Mouse (Mus musculus): ENCODE data around the gene Cyb5r3. TPM values are rescaled to one million over a fixed set of nuclear protein-coding genes. Genes with fewer than 3 reads are reported as not detected.

Gene Cyb5r3
- polyA plus RNA-seq, 1 experiment = 707 TPM

DNA sequence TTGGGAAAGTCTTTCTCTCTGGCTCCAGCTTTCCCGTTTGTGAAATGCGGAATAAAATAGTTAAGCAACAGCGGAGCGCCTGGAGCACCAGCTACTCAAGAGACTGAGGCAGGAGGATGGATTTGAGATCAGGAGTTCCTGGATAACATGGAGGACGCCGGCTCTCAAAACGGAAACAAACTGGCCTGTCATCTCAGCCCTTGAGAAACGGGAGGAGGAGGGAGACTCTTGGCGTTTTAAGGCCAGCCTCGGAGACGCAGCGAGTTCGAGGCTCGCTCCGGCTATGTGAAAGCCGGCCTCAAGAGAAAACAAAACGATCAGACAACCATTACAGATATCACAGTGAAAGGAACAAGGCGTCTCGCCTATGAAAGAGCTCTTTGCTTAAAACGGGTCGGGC, 24.0 kb downstream of the Cyb5r3 start:
- Histone ChIP-seq H3K36me3 (ENCODE audit: control insufficient read depth, insufficient read depth) (peaks cover 26% of the 10 kb centered on the region), H3K4me3 (peak overlapping the region; percentile 94), H3ac (ENCODE audit: control insufficient read depth, insufficient read length) (peak overlapping the region; percentile 79), H3K79me2 (ENCODE audit: control insufficient read depth, insufficient read depth) (peaks cover 54% of the 10 kb centered on the region), H3K27me3 (ENCODE audit: control insufficient read depth, insufficient read depth, insufficient read length) (no peaks in the 10 kb centered on the region), H3K4me2 (ENCODE audit: low read depth) (peak overlapping the region; percentile 77)
- TF ChIP-seq TCF3 (IDR thresholded peaks at IDR 0.05; ENCODE audit: insufficient read length, low read depth) = no peak
- TF ChIP-seq MYOD1 (IDR thresholded peaks at IDR 0.05; ENCODE audit: control insufficient read depth in 1 of 3, insufficient read length in 2 of 3, low read depth in 2 of 3) = no peak
- no peak for TF ChIP-seq SRF (IDR thresholded peaks at IDR 0.05; ENCODE audit: control insufficient read depth, insufficient read length, low read depth)
- no peak for TF ChIP-seq TCF12 (IDR thresholded peaks at IDR 0.05; ENCODE audit: insufficient read depth, poor library complexity, severe bottlenecking)
- TF ChIP-seq MAX (IDR thresholded peaks at IDR 0.05; ENCODE audit: low read depth) = no peak
- TF ChIP-seq POLR2A (IDR thresholded peaks at IDR 0.05; ENCODE audit: insufficient read length, low read depth) = no peak
- TF ChIP-seq MYOG (IDR thresholded peaks at IDR 0.05; ENCODE audit: control insufficient read depth in 1 of 3, insufficient read depth in 1 of 3, insufficient read length in 2 of 3, low read depth in 2 of 3) = no peak
- TF ChIP-seq REST (IDR thresholded peaks at IDR 0.05; ENCODE audit: insufficient read depth, insufficient read length) = no peak
- no peak for TF ChIP-seq POLR2AphosphoS2 (IDR thresholded peaks at IDR 0.05; ENCODE audit: insufficient read length, low read depth)
- no peak for TF ChIP-seq E2F4 (IDR thresholded peaks at IDR 0.05; ENCODE audit: insufficient read depth)
- TF ChIP-seq CEBPB (IDR thresholded peaks at IDR 0.05; ENCODE audit: insufficient read depth, poor library complexity, severe bottlenecking) = no peak
- TF ChIP-seq USF1 (IDR thresholded peaks at IDR 0.05; ENCODE audit: low read depth) = no peak

- H3K27me3 ChIP-seq (ENCODE audit: control insufficient read depth, insufficient read depth, insufficient read length) = no peaks in the 10 kb centered on the region
- H3K4me2 ChIP-seq (ENCODE audit: low read depth) = no peak overlapping the region
- peaks cover 83% of the 10 kb centered on the region for H3K79me2 ChIP-seq (ENCODE audit: control insufficient read depth, insufficient read depth)
- peaks cover 19% of the 10 kb centered on the region for H3K36me3 ChIP-seq (ENCODE audit: control insufficient read depth, insufficient read depth)
- H3ac ChIP-seq (ENCODE audit: control insufficient read depth, insufficient read length) = no peak overlapping the region
- no peak for TF ChIP-seq POLR2AphosphoS2 (IDR thresholded peaks at IDR 0.05; ENCODE audit: insufficient read length, low read depth)
- TF ChIP-seq USF1 (IDR thresholded peaks at IDR 0.05; ENCODE audit: low read depth) = no peak
- TF ChIP-seq CEBPB (IDR thresholded peaks at IDR 0.05; ENCODE audit: insufficient read depth, poor library complexity, severe bottlenecking) = no peak
- no peak for TF ChIP-seq TCF3 (IDR thresholded peaks at IDR 0.05; ENCODE audit: insufficient read length, low read depth)
- TF ChIP-seq POLR2A (IDR thresholded peaks at IDR 0.05; ENCODE audit: insufficient read length, low read depth) = no peak
- TF ChIP-seq E2F4 (IDR thresholded peaks at IDR 0.05; ENCODE audit: insufficient read depth) = no peak
- no peak for TF ChIP-seq TCF12 (IDR thresholded peaks at IDR 0.05; ENCODE audit: insufficient read depth, poor library complexity, severe bottlenecking)
- no peak for TF ChIP-seq REST (IDR thresholded peaks at IDR 0.05; ENCODE audit: insufficient read depth, insufficient read length)
- TF ChIP-seq MYOD1 (IDR thresholded peaks at IDR 0.05; ENCODE audit: control insufficient read depth in 1 of 3, insufficient read length in 2 of 3, low read depth in 2 of 3) = no peak
- TF ChIP-seq SRF (IDR thresholded peaks at IDR 0.05; ENCODE audit: control insufficient read depth, insufficient read length, low read depth) = no peak
- TF ChIP-seq MYOG (IDR thresholded peaks at IDR 0.05; ENCODE audit: control insufficient read depth in 1 of 3, insufficient read depth in 1 of 3, insufficient read length in 2 of 3, low read depth in 2 of 3) = no peak
- no peak overlapping the region for H3K4me3 ChIP-seq
Observed at GRCm38 (mm10) chr15:83145541-83145940, 26.9 kb downstream of the Cyb5r3 start.

- Histone ChIP-seq H3K4me2 (ENCODE audit: low read depth) (peak overlapping the region; percentile 61), H3ac (ENCODE audit: control insufficient read depth, insufficient read length) (no peak overlapping the region), H3K79me2 (ENCODE audit: control insufficient read depth, insufficient read depth) (peaks cover 100% of the 10 kb centered on the region), H3K36me3 (ENCODE audit: control insufficient read depth, insufficient read depth) (peaks cover 29% of the 10 kb centered on the region), H3K27me3 (ENCODE audit: control insufficient read depth, insufficient read depth, insufficient read length) (no peaks in the 10 kb centered on the region), H3K4me3 (no peak overlapping the region)
- TF ChIP-seq POLR2AphosphoS2 (IDR thresholded peaks at IDR 0.05; ENCODE audit: insufficient read length, low read depth) (no peak), E2F4 (IDR thresholded peaks at IDR 0.05; ENCODE audit: insufficient read depth) (no peak), MAX (IDR thresholded peaks at IDR 0.05; ENCODE audit: low read depth) (no peak), TCF12 (IDR thresholded peaks at IDR 0.05; ENCODE audit: insufficient read depth, poor library complexity, severe bottlenecking) (no peak), MYOD1 (IDR thresholded peaks at IDR 0.05; ENCODE audit: control insufficient read depth in 1 of 3, insufficient read length in 2 of 3, low read depth in 2 of 3) (no peak), TCF3 (IDR thresholded peaks at IDR 0.05; ENCODE audit: insufficient read length, low read depth) (no peak), REST (IDR thresholded peaks at IDR 0.05; ENCODE audit: insufficient read depth, insufficient read length) (no peak), POLR2A (IDR thresholded peaks at IDR 0.05; ENCODE audit: insufficient read length, low read depth) (no peak), SRF (IDR thresholded peaks at IDR 0.05; ENCODE audit: control insufficient read depth, insufficient read length, low read depth) (no peak), MYOG (IDR thresholded peaks at IDR 0.05; ENCODE audit: control insufficient read depth in 1 of 3, insufficient read depth in 1 of 3, insufficient read length in 2 of 3, low read depth in 2 of 3) (no peak), USF1 (IDR thresholded peaks at IDR 0.05; ENCODE audit: low read depth) (no peak), CEBPB (IDR thresholded peaks at IDR 0.05; ENCODE audit: insufficient read depth, poor library complexity, severe bottlenecking) (no peak)
Observed at GRCm38 (mm10) chr15:83142861-83143260, 29.5 kb downstream of the Cyb5r3 start.

DNA sequence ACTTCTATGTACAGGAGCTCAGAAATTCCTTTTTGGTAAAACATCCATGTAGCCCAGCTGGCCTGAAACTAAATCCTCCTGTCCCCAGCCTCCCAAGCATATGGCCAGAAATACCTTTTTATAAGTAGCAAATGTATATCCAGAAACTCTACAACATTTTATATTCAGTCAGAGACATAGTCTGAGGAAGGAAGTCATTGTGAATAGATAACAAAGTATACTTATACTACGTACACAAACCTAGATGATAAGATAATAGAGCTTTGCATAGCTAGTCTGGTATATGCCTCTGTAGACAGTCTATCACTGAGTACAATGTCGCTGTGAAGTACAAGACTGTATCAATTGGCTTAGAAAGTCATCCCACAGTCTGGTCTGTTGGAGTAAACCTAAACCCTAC, 36.7 kb downstream of the Cyb5r3 start:
- TF ChIP-seq USF1 (IDR thresholded peaks at IDR 0.05; ENCODE audit: low read depth) (no peak), POLR2A (IDR thresholded peaks at IDR 0.05; ENCODE audit: insufficient read length, low read depth) (no peak), TCF3 (IDR thresholded peaks at IDR 0.05; ENCODE audit: insufficient read length, low read depth) (no peak), E2F4 (IDR thresholded peaks at IDR 0.05; ENCODE audit: insufficient read depth) (no peak), TCF12 (IDR thresholded peaks at IDR 0.05; ENCODE audit: insufficient read depth, poor library complexity, severe bottlenecking) (no peak), MYOG (IDR thresholded peaks at IDR 0.05; ENCODE audit: control insufficient read depth in 1 of 3, insufficient read depth in 1 of 3, insufficient read length in 2 of 3, low read depth in 2 of 3) (no peak), REST (IDR thresholded peaks at IDR 0.05; ENCODE audit: insufficient read depth, insufficient read length) (no peak), CEBPB (IDR thresholded peaks at IDR 0.05; ENCODE audit: insufficient read depth, poor library complexity, severe bottlenecking) (no peak), MYOD1 (IDR thresholded peaks at IDR 0.05; ENCODE audit: control insufficient read depth in 1 of 3, insufficient read length in 2 of 3, low read depth in 2 of 3) (no peak), SRF (IDR thresholded peaks at IDR 0.05; ENCODE audit: control insufficient read depth, insufficient read length, low read depth) (no peak), MAX (IDR thresholded peaks at IDR 0.05; ENCODE audit: low read depth) (no peak), POLR2AphosphoS2 (IDR thresholded peaks at IDR 0.05; ENCODE audit: insufficient read length, low read depth) (no peak)
- Histone ChIP-seq H3ac (ENCODE audit: control insufficient read depth, insufficient read length) (no peak overlapping the region), H3K27me3 (ENCODE audit: control insufficient read depth, insufficient read depth, insufficient read length) (no peaks in the 10 kb centered on the region), H3K4me3 (no peak overlapping the region), H3K36me3 (ENCODE audit: control insufficient read depth, insufficient read depth) (peaks cover 81% of the 10 kb centered on the region), H3K4me2 (ENCODE audit: low read depth) (no peak overlapping the region), H3K79me2 (ENCODE audit: control insufficient read depth, insufficient read depth) (peaks cover 76% of the 10 kb centered on the region)
